Mouse (Mus musculus): ENCODE results near the gene Nfib. TPM values are rescaled to one million over a fixed set of nuclear protein-coding genes. Genes with fewer than 3 reads are reported as not detected.

The Nfib gene
- total RNA-seq, 2 experiments from 2014 or later = 83.2 to 103 TPM

DNA sequence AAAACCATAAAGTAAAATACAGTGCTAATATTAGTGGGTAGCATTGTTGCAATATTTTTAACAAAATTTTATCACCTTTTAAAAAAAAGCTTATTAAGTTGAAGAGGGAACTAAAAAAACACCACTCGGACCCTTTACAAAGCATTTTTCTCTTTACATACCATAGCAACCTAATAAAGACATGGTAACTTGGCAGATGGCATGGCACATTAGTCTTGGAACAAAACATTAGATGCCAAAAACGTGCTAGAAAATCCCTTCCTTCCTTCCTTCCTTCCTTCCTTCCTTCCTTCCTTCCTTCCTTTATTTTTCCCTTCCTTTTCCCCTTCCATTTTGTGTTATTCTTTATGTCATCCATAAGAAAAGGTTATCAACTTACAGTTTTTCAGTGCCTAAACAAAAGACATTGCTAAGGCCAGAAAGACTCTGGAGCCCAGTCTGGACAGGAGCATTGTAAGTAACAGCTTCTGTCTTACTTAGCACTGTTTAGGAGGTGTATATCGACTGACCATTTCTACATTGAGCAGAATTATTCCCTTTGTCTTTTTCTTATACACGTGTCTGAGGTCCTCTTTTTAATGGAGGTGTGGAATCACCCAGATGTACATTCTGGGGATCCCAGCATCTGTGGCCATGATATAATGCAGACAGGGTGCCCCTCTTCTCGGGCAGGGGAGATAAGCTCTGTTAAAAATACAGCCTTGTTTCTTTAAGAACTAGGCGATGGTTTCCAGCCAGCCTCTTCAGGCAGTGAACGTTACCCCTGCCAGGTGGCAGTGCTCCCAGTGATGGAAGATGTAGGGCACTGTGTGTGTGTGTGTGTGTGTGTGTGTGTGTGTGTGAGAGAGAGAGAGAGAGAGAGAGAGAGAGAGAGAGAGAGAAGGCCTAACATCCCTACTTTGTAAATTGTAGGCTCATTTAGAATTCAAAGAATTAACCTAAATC is 113.2 kb downstream of the Nfib start:
- DNase-seq = peak; percentile 7 to 28

DNA sequence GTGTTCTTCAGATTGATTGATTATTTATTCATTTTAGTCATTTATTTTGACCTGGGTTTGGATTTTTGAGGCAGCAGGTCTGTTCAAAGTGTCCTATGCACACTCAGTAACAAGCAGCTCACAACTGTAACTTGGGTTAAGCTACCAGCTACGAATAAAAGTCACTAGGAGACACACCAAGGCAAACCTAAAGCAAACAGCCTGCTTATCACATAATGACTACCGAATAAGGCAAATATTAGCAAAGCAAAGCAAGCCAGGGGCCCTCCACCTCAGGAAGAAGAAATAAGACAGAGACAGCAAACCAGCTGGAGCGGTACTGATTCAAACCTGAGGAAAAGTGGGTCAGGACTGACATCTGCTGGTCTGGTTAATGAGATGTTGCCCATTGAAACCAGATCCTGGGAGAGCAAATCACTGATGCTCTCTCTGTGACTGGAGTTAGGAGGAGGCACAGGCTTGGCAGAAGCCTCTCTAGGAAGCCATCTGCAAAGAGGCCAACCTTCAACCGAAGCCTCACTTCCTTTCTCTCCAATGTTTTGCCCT is 116.1 kb downstream of the Nfib start:
- DNase-seq = peak; percentile 22 to 64

DNA sequence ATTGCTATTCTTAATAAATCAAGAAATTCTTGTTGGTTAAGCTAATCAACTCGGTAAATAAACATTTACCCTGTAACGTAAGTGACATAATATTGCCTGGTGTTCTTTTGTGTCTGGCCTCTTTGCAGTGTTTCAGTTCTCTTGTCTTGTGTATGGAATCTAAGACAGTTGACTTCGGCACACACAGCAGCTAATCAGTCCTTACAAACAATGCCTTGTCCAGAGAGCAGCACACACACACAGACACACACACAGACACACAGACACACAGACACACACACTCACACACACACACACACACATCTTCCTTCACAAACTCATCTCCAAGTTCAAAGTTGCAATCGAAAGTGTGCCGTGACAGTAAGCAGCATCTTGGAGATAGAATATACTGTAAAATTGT is 116.8 kb downstream of the Nfib start:
- no peak for DNase-seq

DNA sequence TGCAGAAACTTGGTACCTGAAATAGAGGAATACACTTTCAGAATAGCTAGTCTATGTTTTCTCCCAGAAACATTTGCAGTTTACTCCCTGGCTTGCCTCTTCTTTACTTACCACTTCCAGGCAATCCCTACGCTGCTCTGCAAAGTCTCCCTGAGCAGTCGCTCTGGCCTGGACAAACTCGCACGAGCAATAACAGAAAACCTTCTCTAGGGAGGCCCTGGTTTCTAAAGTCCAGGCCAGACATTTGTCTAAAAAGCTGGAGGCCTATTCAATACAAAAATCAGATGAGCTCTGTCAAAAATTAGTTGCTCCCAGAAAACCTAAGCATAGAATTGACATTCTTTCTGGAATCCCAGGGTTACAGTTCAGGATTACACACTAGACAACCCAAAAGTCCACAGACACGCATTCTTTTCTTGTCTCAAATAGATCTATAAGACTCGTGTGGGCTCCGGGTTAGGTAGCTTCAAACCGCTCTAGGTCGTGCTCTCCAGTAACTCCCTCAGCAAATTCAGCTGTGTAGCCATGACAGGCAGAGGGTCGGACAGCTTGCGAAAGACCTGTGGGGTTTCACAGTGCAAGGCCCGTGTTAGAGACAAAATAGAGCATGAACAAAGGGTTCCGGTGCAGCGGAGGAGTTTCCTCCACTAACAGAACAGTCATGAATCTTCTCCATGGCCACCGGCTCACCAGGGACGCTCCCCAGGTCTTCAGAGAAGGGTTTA is 118.2 kb downstream of the Nfib start:
- DNase-seq = no peak

DNA sequence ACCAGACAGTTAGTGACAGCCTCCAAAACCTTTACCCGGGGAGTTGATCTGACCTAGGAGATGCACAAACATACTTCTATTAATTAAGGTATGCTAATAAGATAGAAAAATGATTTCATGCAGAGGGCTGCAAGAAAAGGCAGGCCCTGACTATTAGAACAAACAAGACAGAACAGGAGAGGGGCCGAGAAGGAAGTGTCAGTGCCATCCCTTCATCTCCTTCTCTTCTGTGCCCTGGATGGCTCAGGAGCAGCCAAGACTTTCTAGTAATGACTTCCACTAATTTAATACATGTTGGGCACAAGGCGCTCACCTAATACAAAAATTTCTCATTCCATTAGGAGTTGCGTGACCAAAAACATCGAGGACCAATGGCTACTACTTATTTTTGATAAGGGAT is 118.9 kb downstream of the Nfib start:
- no peak for DNase-seq

DNA sequence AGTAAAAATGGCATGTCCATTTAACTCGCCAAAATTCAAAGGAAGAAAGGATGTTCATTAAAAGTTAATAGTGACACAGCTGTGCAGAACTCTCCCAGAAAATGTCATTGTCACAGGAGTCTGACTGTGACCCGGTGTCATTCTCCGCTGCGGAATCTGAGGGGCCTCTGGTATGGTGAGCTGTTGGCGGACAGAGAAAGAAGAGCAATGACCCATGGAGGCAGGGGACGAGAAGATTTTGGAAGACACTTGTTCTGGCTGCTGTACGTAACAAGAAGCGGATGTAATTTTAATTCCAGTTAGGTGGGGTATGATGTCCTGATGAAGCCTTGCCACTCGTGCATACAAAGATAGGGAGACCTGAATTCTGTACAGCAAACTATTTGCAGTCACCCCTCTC is 120.0 kb downstream of the Nfib start:
- DNase-seq = no peak

DNA sequence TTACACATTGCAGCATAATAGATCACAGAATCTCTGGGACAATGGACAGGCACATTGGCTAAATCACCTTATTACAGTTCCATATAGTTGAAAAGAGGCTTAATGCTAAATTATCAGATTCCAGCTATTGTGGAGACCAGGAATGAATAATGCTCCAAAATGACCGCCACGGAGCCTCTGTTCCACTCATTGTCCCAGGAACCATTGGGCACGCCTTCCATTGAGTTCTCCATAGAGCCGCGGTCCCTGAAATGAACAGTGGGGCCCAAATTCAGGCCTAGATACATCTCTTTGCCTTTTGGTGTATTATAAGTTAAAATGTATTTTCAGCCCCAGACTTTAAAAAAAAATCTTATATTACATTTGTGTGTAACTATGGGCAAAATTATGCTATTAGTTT is 120.5 kb downstream of the Nfib start:
- DNase-seq = no peak

DNA sequence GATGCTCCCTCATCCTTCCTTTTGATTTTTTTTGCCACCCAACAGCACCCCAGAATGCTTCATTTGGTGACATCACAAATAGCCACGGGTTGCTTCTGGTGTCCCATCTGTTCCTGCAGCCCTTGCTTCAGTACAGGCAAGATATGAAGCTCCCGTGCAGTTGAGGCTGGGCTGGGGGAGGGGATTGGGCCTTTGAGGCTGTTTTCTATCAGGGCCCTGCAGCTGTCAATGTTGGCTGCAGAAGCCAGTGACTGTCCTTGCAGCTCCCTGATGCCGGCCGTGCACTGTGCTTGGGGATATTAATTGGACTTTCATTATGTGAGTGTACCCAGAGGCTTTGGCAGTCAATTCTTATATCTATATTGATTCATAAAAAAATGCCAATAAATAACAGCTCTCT is 121.0 kb downstream of the Nfib start:
- DNase-seq = no peak

DNA sequence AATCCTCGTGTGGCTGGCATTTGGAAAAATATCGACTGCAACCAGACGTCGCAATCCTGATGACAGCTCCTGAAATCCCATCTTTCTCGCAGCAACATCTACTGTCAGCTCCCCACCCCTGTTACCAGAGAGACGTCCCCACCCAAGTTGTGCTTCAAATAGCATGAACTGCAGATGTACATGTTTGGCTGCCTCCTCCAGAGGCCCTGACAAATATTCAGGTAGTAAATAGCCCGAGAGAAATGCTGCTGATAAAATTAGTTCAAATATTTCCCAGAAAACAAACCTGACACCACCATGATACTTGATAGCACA is 132.3 kb downstream of the Nfib start:
- DNase-seq = no peak

DNA sequence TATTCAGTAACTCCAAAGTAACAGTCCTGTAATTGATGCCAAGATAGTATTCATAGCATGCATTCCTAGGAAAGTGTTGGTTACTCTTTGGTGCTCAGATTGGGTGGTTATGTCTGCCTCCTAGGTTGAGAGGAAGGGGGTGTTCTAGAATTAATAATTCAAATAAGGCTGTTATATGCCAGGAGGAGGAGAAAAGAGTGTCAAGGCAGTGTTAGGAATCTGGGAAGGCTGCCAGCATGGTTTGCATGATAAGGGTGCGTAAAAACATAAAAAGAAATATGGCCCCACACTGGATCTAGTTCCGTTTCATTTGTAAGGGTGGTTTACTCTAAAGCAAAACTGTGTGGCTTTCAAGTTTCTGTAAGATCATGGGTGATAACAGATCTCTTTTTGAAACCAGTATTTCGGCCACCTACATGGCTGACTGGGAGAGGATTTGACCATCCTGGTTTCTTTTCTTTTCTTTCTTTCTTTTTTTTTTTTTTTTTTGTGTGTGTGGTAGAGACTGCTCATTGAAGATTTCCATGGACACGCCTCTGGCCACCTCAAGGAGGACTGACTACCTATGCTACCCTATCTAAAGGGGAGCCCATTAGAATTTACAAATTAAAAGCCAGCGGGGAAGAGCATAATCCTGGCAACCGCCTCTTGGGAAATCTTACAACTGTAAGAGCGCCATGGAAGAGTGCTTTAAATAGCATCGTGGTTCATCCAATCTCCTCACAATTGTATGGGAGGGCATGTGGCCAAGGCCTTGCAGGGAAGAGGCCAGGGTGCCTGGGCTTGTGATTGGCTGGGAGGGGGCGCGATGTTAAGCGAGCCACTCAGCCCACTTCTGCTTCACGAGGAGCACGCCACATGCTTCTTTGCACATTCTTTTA is 132.9 kb downstream of the Nfib start:
- no peak for DNase-seq

DNA sequence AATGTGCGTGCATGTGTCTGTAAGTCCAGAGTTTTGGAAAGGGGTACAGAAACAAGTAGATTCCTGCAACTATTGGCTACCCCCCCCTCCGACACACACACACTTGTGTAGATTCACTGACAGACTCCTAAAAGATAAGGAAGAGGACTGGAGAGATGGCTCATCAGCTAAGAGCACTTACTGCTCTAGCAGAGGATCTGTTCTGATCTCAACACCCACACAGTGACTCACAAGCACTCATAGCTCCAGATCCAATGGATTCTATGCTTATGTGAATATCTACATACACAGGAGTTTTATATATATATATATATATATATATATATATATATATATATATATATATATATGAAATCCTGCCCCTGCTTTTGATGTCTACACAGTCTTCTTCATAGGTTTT is 146.7 kb downstream of the Nfib start:
- no peak for DNase-seq

DNA sequence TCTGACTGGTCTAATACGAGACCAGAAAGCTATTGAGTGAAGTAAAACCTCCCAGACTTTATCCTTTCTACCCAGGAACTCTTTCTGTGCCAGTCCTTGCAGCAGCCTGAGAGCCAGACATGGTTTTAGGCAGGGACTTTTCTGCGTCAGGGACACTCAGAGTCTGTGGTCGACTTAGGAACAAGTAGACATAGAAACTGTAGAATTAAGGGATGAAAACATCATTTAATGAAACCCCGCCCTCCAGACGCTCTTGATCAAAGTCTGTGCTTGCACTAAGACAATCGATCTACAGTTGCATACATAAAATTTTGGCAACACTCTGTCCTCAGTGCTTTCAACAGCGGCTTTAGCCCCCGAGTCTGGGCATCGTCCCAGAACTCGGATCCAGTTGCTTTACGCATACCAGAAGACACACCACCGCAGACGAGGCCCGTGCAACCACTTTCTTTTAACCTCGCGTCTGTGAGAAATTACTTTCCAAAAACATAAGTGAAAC is 149.8 kb downstream of the Nfib start:
- DNase-seq = no peak

DNA sequence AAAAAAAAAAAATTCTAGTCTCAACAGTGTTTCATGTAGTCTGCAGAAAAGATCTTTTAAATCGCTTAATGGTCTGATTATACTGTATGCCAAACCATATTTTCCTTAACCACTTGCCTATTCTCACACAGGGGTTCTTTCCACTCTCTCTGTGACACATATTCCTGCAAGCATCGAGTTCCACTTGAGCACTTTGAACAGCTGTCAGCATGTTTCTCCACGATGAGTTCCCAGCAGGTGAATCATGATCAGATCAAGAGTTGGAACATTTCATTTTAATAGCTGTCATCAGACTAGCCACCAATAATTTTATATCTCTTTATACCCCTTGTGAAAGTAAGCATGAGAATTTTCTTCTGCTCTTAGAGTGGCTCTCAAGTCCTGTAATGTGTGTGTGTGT is 151.9 kb downstream of the Nfib start:
- DNase-seq = no peak

DNA sequence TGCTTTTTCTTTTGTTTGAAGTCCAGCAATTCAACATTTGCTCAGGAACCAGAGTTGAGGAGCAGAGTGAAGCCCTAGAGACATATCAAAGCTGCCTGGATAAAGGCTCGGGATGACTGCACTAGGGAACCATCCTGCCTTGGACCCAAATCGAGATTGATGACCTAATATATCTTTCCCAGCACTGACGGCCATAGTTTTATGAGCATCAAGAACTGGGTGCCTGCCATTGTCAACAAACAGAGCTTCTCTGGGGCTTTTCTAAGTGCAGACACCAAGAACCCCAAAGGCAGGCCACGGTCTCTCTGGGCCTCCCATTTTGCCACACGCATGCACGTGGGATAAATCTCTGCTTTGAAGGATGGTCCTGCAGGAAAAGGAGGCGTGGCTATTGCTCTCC is 153.3 kb downstream of the Nfib start:
- peak in 1 of 2 experiments; percentile 31 for DNase-seq

DNA sequence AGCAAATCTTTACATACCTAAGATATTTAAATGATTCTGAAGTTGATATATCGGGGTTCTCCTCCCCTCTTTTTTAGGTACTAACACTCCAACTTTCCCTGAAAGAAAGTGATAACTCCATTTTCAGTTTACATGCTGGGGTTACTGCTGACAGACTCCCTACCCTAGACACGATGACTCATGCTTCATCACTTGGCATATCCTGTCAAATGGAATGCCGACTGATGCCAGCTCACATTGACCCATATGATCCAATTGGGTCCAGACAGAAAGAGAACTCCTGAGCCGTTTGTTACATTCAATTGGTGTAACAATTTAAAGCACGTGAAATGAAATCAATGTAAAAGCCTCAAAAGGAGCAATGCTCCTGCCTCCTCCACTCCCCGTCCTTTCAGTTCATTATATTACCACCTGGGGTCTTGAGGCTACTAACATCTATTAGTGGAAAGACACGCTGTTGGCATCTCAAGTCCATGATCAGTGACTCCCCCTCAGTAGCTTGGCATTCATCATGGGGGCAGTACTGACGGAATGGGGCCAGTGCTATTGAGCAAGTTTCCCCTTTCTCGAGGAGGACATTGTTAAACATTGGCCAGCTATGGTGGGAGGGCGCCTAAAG is 155.7 kb downstream of the Nfib start:
- DNase-seq = peak; percentile 22 to 30

DNA sequence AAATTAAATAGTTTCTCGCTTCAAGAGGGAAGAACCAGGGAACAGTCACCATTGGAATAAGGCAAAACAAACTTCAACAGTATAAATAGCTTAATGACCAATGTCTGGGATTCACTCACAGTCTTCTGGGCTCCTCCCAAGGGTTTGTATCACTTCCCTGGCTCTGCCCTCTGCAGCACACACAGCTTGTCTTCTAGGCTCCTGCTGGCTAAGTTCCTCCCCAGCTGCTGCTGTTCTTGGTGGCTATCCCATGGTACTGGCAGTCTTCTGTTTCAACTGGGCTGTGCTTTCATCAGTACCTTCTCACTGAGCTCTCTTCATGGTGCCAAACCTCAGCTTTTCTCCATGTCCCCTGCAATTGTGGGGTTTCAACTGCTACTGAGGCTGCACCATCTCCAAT is 157.3 kb downstream of the Nfib start:
- DNase-seq = no peak

DNA sequence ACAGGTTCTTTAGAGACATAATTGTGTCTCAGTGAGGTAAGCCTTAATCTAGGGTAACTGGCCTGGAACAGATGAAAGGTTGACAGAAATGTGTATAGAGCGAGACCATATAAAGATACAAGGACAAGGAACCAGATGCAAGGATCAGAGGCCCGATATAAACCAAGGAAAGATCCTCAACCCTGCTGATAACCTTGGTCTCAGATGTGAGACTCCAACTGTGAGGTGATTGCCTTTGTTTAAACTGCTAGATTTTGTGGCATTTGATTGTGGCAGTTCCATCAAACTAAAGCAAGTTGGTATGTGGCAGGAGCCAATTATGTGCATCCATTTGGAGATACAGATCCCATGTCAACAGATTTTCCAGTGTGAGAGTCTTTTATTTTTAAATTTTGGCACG is 161.6 kb downstream of the Nfib start:
- DNase-seq = no peak

DNA sequence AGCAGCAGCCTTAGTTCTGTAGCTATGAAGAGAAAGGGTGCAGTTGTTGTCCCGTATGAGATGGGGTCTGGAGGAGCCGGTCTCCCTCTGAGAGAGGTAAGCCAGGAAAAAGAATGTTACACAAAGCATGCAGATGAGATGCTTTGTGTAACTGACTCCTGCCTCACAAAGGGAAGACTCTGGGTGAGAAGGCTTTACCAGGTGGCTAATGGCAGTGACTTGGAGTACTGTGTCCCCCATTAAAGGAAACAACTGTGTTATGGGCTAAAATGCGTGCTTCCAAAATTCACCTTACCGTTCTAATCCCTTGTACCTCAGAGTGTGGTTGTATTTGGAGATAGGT is 162.2 kb downstream of the Nfib start:
- no peak for DNase-seq

DNA sequence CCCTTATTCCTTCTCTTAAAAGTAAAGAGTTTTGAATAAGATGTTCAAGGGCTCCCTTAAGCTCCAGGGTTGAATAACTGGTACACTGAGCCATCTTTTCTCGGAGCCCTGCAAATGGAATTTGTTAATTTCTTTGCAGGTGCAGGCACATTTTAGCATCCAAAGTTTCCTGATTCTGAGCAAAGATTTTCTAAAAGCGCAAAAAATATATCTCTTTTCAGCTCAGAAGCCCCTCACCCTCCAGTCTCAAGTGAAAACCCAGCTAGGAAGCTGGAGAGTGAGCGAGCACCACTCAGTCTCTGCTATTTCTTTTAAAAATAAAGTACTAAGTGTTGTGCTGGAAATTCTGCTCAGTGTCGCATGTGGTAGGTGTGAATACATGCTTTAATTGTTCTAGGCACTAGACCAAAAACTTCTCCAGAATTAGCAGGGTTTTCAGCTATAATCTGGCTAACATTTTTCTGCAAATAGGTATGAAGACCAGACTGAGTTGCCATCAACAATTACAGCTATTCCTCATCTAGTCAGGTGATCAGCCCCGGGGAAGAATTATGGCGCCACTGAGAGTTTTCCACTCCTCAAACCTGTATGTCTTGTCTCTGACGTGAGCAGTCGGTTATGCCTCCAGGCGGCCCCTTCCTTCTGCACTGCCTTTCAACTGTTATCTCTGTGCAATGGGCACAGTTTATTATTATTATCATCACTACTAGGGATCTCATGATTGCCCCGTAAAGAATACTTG is 162.7 kb downstream of the Nfib start:
- DNase-seq = no peak

DNA sequence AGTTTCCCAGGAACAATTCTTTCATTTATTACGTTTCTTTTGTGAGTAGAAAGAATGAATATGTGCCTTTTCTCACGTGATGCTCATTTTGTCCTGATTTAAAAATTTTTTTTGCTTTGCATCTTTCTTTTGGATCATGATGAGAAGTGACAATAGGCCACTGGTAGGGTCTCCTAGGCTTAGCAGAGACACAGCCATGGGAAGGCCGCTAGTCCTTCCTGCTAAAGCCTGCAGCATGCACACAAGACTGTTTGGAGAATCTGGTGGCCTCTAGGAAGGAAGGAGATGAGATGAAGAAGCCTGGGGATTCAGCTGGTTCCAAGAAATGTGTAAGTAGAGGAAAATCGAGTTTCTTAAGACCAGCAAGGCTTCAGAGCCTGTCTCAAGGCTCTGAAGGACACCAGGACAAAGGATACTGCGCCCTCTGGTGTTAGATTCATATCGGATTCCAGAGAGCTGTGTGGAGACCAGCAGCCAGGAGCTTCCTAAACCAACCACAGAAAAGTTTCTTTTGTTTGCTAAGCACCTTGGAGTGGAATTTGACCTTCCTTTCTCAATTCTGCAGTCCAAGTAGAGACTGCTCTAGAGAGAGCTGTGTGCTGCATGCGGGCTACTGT is 163.5 kb downstream of the Nfib start:
- peak; percentile 72 to 83 for DNase-seq
